ENCODE assay signal across 32 mouse cellular contexts in the genomic region with DNA sequence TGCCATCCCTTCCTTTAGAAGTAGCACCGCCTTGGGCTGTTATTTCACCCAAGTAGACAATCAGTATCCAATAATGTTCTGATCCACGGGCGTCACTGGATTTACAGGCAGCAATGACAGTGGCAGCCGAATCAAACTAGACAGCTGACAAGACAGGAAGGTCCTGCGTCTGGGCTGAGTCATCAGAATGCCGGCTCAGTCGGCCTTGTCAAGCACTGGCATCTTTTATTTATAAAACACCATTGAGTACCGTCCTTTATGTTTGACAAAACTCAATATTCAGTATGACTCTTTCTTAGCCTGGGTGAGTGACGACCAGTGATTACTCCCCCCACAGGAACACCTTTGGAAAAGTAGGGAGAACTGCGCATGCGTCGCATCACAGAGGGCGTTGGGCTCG.
DNase-seq lines count a peak whose midpoint lies in the region; ATAC-seq and TF ChIP-seq lines count a peak whose summit lies in the region.
"Had no signal": no experiment of that assay in that cellular context is flagged by ENCODE, and none has a peak within 500 bp of the region (broad histone marks: within the 10 kb centered on the region; RNA-seq: fewer than 3 reads in every experiment).

No protein-coding gene starts in this region.

- peak; percentile 63 for ATAC-seq in midbrain, embryonic 13.5 days
- no peak for ATAC-seq in midbrain, postnatal 0 days (ENCODE audit: low FRiP score)
- ATAC-seq: activated CD4-positive, CD25-positive, alpha-beta regulatory T cell, adult 4 months; forebrain, embryonic 13.5 days; intestine, embryonic 15.5 days; lung, postnatal 0 days had no signal

- no peaks in the 10 kb centered on the region for H3K27me3 ChIP-seq in midbrain, embryonic 13.5 days
- H3K27me3 ChIP-seq in midbrain, postnatal 0 days (ENCODE audit: insufficient read depth, low read length), result no peaks in the 10 kb centered on the region
- H3K27me3 ChIP-seq: CH12.LX; embryonic facial prominence, embryonic 15.5 days; forebrain, embryonic 13.5 days; intestine, embryonic 15.5 days; limb, embryonic 15.5 days; liver, embryonic 13.5 days; megakaryocyte, embryonic 14.5 days; stomach, embryonic 15.5 days had no signal

- no peak for TF ChIP-seq CTCF in midbrain, postnatal 0 days (IDR thresholded peaks at IDR 0.05)
- no peak for TF ChIP-seq CTCF in brain, embryonic 14.5 days (IDR thresholded peaks at IDR 0.05; ENCODE audit: borderline replicate concordance, extremely low read depth, insufficient read depth, insufficient read length)

- no peak overlapping the region for H3K4me3 ChIP-seq in midbrain, embryonic 13.5 days (replicated peaks)
- no peak overlapping the region for H3K4me3 ChIP-seq in midbrain, postnatal 0 days (ENCODE audit: low read depth, low read length)
- H3K4me3 ChIP-seq: embryonic facial prominence, embryonic 15.5 days; forebrain, embryonic 13.5 days; heart, embryonic 13.5 days; intestine, embryonic 15.5 days; limb, embryonic 10.5 days; limb, embryonic 15.5 days; liver, embryonic 13.5 days; megakaryocyte, embryonic 14.5 days; stomach, embryonic 15.5 days had no signal

- DNase-seq in adrenal gland, adult (ENCODE audit: inconsistent age in 2 of 2, low spot score in 1 of 2), result peak; percentile 16 to 75
- no peak for DNase-seq in adrenal gland, postnatal 4 days (ENCODE audit: low spot score in 2 of 2)
- DNase-seq in midbrain, postnatal 0 days (ENCODE audit: low spot score), result no peak
- DNase-seq in adrenal gland, postnatal 10 days, result peak; percentile 29
- DNase-seq in brain, embryonic 14.5 days (ENCODE audit: low read depth), result peak; percentile 55
- no peak for DNase-seq in thymus, postnatal 25 days
- DNase-seq in spleen, postnatal 10 days (ENCODE audit: low spot score in 2 of 2), result no peak
- DNase-seq: cerebellum, adult 2 months; cerebellum, postnatal 14 days; gastrocnemius, postnatal 10 days; heart, postnatal 10 days; kidney, adult 9 months; kidney, postnatal 10 days; liver, embryonic 13.5 days; lung, adult 18-20 months; lung, postnatal 4 days; retina, postnatal 1 day; right cerebral cortex, postnatal 14 days; thymus, adult 18-20 months; thymus, postnatal 36 days had no signal

- TF ChIP-seq POLR2A in brain, embryonic 14.5 days (IDR thresholded peaks at IDR 0.05; ENCODE audit: borderline replicate concordance, extremely low read depth, insufficient read depth, insufficient read length, poor library complexity, severe bottlenecking), result no peak

- no peaks in the 10 kb centered on the region for H3K36me3 ChIP-seq in midbrain, embryonic 13.5 days
- H3K36me3 ChIP-seq in midbrain, postnatal 0 days (ENCODE audit: insufficient read depth, low read length), result no peaks in the 10 kb centered on the region
- H3K36me3 ChIP-seq: embryonic facial prominence, embryonic 15.5 days; heart, embryonic 13.5 days; intestine, embryonic 15.5 days; limb, embryonic 10.5 days; limb, embryonic 15.5 days; liver, embryonic 13.5 days; stomach, embryonic 15.5 days had no signal

- no peak overlapping the region for H3K27ac ChIP-seq in midbrain, embryonic 13.5 days
- no peak overlapping the region for H3K27ac ChIP-seq in midbrain, postnatal 0 days (ENCODE audit: low read depth, low read length)
- H3K27ac ChIP-seq: embryonic facial prominence, embryonic 15.5 days; forebrain, embryonic 13.5 days; heart, embryonic 13.5 days; intestine, embryonic 15.5 days; limb, embryonic 10.5 days; limb, embryonic 15.5 days; liver, embryonic 13.5 days; stomach, embryonic 15.5 days had no signal

- H3K4me2 ChIP-seq in midbrain, embryonic 13.5 days (replicated peaks), result no peak overlapping the region
- H3K4me2 ChIP-seq in midbrain, postnatal 0 days (ENCODE audit: low read depth, low read length, poor library complexity, severe bottlenecking), result no peak overlapping the region
- H3K4me2 ChIP-seq: embryonic facial prominence, embryonic 15.5 days; forebrain, embryonic 13.5 days; heart, embryonic 13.5 days; intestine, embryonic 15.5 days; limb, embryonic 15.5 days; liver, embryonic 13.5 days; stomach, embryonic 15.5 days had no signal

- no peak overlapping the region for H3K9ac ChIP-seq in midbrain, embryonic 13.5 days (replicated peaks)
- no peak overlapping the region for H3K9ac ChIP-seq in midbrain, postnatal 0 days (replicated peaks; ENCODE audit: low read length, poor library complexity, severe bottlenecking)
- H3K9ac ChIP-seq: embryonic facial prominence, embryonic 15.5 days; forebrain, embryonic 13.5 days; heart, embryonic 13.5 days; intestine, embryonic 15.5 days; limb, embryonic 15.5 days; liver, embryonic 13.5 days; stomach, embryonic 15.5 days had no signal

- no peaks in the 10 kb centered on the region for H3K9me3 ChIP-seq in midbrain, embryonic 13.5 days
- no peaks in the 10 kb centered on the region for H3K9me3 ChIP-seq in midbrain, postnatal 0 days (ENCODE audit: low read length)
- H3K9me3 ChIP-seq: embryonic facial prominence, embryonic 15.5 days; forebrain, embryonic 13.5 days; heart, embryonic 13.5 days; intestine, embryonic 15.5 days; limb, embryonic 10.5 days; limb, embryonic 15.5 days; stomach, embryonic 15.5 days had no signal

- peaks cover 16% of the 10 kb centered on the region; the same call in 1 of the 2 replicates for H3K4me1 ChIP-seq in midbrain, embryonic 13.5 days (replicated peaks)
- no peaks in the 10 kb centered on the region for H3K4me1 ChIP-seq in midbrain, postnatal 0 days (ENCODE audit: insufficient read depth, low read length)
- H3K4me1 ChIP-seq: embryonic facial prominence, embryonic 15.5 days; heart, embryonic 13.5 days; intestine, embryonic 15.5 days; limb, embryonic 10.5 days; limb, embryonic 15.5 days; liver, embryonic 13.5 days; megakaryocyte, embryonic 14.5 days; stomach, embryonic 15.5 days had no signal

- 64% methylated on average over 14 of the region's 14 CpGs for WGBS in midbrain, embryonic 13.5 days
- 56% methylated on average over 14 of the region's 14 CpGs for WGBS in midbrain, postnatal 0 days

Comparison
In these comparisons a context has a peak if more than half of its experiments do, and no peak if none do; other contexts are left out.
1. DNase-seq: peak in adrenal gland, adult (2 of 2), adrenal gland, postnatal 10 days (single experiment) and brain, embryonic 14.5 days (single experiment); none in adrenal gland, postnatal 4 days (0 of 2), midbrain, postnatal 0 days (single experiment), thymus, postnatal 25 days (single experiment) and spleen, postnatal 10 days (0 of 2).